Mouse (Mus musculus) stomach, embryonic 14.5 days (tissue): ENCODE results near the gene Myo1b. TPM values are rescaled to one million over a fixed set of nuclear protein-coding genes. Genes with fewer than 3 reads are reported as not detected.

Experiments used
- ATAC-seq: fragments of 200-750 bp; cut with Nextera tagmentation; 2 replicates; pipeline ENCODE4 v1.8.0; 2017; ENCODE audit warnings: low read depth, moderate TSS enrichment; ENCODE audit not compliant: insufficient number of reproducible peaks, insufficient read depth, low FRiP score
- H3K27ac ChIP-seq: fragments of 300-500 bp; sonication (generic); 2 replicates; pipeline ENCODE4 v1.5.1; 2014; ENCODE audit warnings: mild to moderate bottlenecking, low read length, moderate library complexity, mixed read lengths
- H3K27me3 ChIP-seq: fragments of 300-500 bp; sonication (generic); 2 replicates; pipeline ENCODE4 v1.6.1; 2014; ENCODE audit warnings: low read length, control low read depth, mixed read lengths; ENCODE audit not compliant: control insufficient read depth, insufficient read depth
- H3K36me3 ChIP-seq: fragments of 300-500 bp; sonication (generic); 2 replicates; pipeline ENCODE4 v1.6.1; 2014; ENCODE audit warnings: mild to moderate bottlenecking, control low read depth, low read length, moderate library complexity, mixed read lengths; ENCODE audit not compliant: control insufficient read depth, insufficient read depth
- H3K4me1 ChIP-seq: fragments of 300-500 bp; sonication (generic); 2 replicates; pipeline ENCODE4 v1.6.1; 2014; ENCODE audit warnings: low read length, control low read depth, mixed read lengths; ENCODE audit not compliant: control insufficient read depth, insufficient read depth
- H3K4me2 ChIP-seq: fragments of 300-500 bp; sonication (generic); replicated peaks from 2 replicates; pipeline ENCODE4 v1.6.1; 2014; ENCODE audit warnings: low read depth, low read length, control low read depth
- H3K4me3 ChIP-seq: fragments of 300-500 bp; sonication (generic); 2 replicates; pipeline ENCODE4 v1.5.1; 2014; ENCODE audit warnings: low read depth, low read length, control low read depth
- H3K9ac ChIP-seq: fragments of 300-500 bp; sonication (generic); replicated peaks from 2 replicates; pipeline ENCODE4 v1.6.1; 2014; ENCODE audit warnings: low read depth, mild to moderate bottlenecking, control low read depth, low read length, moderate library complexity, mixed read lengths
- H3K9me3 ChIP-seq: fragments of 300-500 bp; sonication (generic); 2 replicates; pipeline ENCODE4 v1.6.1; 2016; ENCODE audit warnings: low read depth, low read length, control low read depth; ENCODE audit not compliant: control insufficient read depth
- WGBS: fragments of 180-500 bp; shearing (Covaris S2); extraction: QIAGEN DNeasy Blood & Tissue Kit; methylation state at CpG from one replicate; pipeline ENCODE4 v1.1.7; 2014; 5-methylcytosine and 5-hydroxymethylcytosine counted together
- polyA plus RNA-seq: library from polyadenylated mRNA; unstranded; fragments of >200 nt; fragmentation: Nextera tagmentation; extraction: Ambion mirVana; gene quantifications from 2 replicates; pipeline ENCODE4 v1.2.1, GENCODE M21; 2014

The Myo1b gene
- polyA plus RNA-seq, 1 experiment from 2014 or later: 108 TPM

DNA sequence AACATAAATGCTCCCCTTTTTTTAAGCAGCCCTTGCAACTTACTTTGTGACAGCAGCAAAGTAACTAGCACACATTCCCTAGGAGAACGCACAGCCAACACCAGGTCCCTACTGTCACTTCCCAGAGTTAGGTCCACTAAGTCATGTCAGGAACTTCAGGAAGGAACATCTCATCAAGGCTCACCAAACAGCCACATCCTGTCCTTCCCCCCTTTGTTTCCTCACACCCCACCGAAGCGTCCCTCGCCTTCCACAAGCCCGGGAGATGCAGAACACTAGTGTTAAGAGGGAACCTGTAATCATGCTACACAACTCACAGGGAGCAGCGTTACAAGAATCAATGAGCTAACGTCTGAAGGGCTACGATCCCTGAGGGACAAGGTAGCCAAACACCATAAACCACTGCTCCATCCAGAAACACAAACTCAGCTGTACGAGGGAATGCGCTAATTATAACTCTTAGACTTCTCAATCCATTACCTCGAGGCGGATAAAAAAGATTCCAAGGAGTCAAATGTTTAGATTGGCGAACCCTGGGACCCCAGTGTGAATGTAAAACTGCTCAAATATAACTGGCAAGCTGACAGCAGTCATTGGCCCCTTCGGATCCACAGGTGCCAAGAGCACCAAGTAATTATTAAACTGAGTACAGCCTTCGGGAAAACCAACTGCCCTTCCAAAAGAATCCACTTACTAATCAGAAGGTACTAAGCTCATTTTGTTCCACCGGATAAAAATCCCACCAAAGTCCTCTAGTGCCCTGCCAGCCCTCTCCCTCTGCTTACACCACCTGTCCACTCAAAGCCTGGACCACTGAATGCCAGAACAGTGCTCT lies 22.1 kb downstream of the Myo1b start:
- H3K4me2 ChIP-seq: no peak overlapping the region
- WGBS: 57% methylated on average over 16 of the region's 16 CpGs

DNA sequence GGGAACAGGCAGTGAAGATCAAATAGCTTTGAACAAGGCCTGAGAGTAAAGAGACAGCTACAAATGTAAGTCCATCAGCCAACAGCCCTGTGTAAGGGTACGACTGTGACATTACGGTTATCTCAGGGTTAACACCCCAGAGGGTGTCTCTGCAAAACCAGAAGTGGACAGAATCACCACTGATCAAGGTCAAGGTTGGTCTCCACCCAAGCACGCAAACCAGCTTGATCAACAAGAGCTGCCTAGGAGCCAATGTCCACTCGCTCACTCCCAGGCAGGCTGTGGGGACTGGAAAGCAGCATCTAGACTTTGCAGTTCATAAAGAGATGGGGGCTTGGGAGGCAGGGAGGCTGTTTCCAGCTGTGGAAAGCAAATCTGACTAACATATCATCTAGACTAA lies 23.9 kb downstream of the Myo1b start:
- Histone ChIP-seq H3K4me2 (no peak overlapping the region), H3K4me3 (no peak overlapping the region), H3K27ac (no peak overlapping the region), H3K36me3 (no peaks in the 10 kb centered on the region), H3K4me1 (peaks cover 54% of the 10 kb centered on the region), H3K27me3 (no peaks in the 10 kb centered on the region), H3K9ac (no peak overlapping the region), H3K9me3 (no peaks in the 10 kb centered on the region)
- WGBS: 87% methylated on average over 4 of the region's 4 CpGs
- ATAC-seq: no peak

More for the DNA sequence above, 22.1 kb downstream of the Myo1b start:
- Histone ChIP-seq H3K9me3 (no peaks in the 10 kb centered on the region), H3K9ac (no peak overlapping the region), H3K36me3 (no peaks in the 10 kb centered on the region), H3K4me3 (no peak overlapping the region), H3K4me1 (peaks cover 47% of the 10 kb centered on the region), H3K27ac (no peak overlapping the region), H3K27me3 (no peaks in the 10 kb centered on the region)
- no peak for ATAC-seq

DNA sequence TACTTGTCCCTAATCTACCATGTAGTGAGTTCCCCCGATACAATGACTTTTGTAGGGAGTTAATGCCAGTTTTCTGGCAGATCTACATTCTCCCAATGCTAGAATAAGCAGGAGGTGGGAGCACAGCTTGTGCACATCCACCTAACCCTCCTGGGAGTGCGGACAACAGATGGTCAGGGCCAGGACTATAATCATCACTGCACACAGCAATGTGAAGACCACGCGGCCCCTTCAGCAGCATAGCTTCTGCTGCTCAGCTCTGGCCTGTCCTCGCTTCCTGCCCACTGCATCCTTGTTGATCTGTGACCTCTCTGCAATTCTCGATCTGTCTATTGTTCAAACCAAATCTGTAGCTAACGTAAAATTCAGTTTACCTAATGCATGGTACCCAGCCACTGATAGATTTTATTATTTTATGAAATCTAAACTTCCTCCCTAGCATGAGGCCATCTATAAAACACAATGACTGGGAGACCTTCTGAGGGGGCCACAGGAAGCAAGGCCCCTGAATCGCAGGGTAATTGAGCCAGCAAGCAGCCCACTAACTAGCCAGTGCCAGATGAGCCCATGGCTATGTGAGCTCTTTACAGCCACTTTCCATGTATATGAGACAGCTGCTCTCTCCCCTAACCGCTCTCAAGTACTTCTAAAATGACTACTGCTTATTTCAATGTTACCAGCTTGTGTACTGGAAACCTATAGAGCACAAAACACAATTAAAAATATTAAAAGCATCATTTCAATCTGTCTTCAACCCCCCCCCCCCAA lies 27.6 kb downstream of the Myo1b start:
- Histone ChIP-seq H3K27me3 (no peaks in the 10 kb centered on the region), H3K4me2 (no peak overlapping the region), H3K36me3 (no peaks in the 10 kb centered on the region), H3K4me3 (no peak overlapping the region), H3K4me1 (peaks cover 34% of the 10 kb centered on the region), H3K9ac (no peak overlapping the region), H3K9me3 (no peaks in the 10 kb centered on the region), H3K27ac (no peak overlapping the region)
- ATAC-seq: no peak
- 78% methylated on average over 9 of the region's 9 CpGs for WGBS

GRCm38 (mm10) chr1:51885356-51885983 lies 30.4 kb downstream of the Myo1b start:
- ATAC-seq: no peak
- Histone ChIP-seq H3K27ac (no peak overlapping the region), H3K4me1 (peaks cover 23% of the 10 kb centered on the region; the same call in 1 of the 2 replicates), H3K9ac (no peak overlapping the region), H3K9me3 (no peaks in the 10 kb centered on the region), H3K36me3 (peaks cover 6% of the 10 kb centered on the region; the same call in 1 of the 2 replicates), H3K4me2 (no peak overlapping the region), H3K27me3 (no peaks in the 10 kb centered on the region), H3K4me3 (no peak overlapping the region)
- WGBS: 67% methylated on average over 8 of the region's 8 CpGs

- WGBS: 92% methylated on average over 2 of the region's 2 CpGs
- Histone ChIP-seq H3K27ac (no peak overlapping the region), H3K9ac (no peak overlapping the region), H3K4me2 (no peak overlapping the region), H3K36me3 (peaks cover 6% of the 10 kb centered on the region; the same call in 1 of the 2 replicates), H3K27me3 (no peaks in the 10 kb centered on the region), H3K9me3 (no peaks in the 10 kb centered on the region), H3K4me1 (peaks cover 29% of the 10 kb centered on the region; the same call in 1 of the 2 replicates), H3K4me3 (no peak overlapping the region)
- ATAC-seq: no peak
These were observed 32.7 kb downstream of the Myo1b start for GRCm38 (mm10) chr1:51883211-51883610.

- 91% methylated on average over 10 of the region's 10 CpGs for WGBS
These were observed 33.1 kb downstream of the Myo1b start for GRCm38 (mm10) chr1:51882752-51883151.

GRCm38 (mm10) chr1:51879927-51880814 lies 35.7 kb downstream of the Myo1b start:
- Histone ChIP-seq H3K27ac (no peak overlapping the region), H3K27me3 (no peaks in the 10 kb centered on the region), H3K9me3 (no peaks in the 10 kb centered on the region), H3K4me2 (no peak overlapping the region), H3K4me3 (no peak overlapping the region), H3K36me3 (peaks cover 6% of the 10 kb centered on the region; the same call in 1 of the 2 replicates), H3K9ac (no peak overlapping the region), H3K4me1 (peaks cover 15% of the 10 kb centered on the region; the same call in 1 of the 2 replicates)
- WGBS: 63% methylated on average over 12 of the region's 12 CpGs
- ATAC-seq: no peak

More at GRCm38 (mm10) chr1:51882752-51883151, 33.1 kb downstream of the Myo1b start:
- H3K4me3 ChIP-seq: no peak overlapping the region
- H3K9me3 ChIP-seq: no peaks in the 10 kb centered on the region
- H3K4me1 ChIP-seq: peaks cover 25% of the 10 kb centered on the region; the same call in 1 of the 2 replicates
- H3K27ac ChIP-seq: no peak overlapping the region
- H3K9ac ChIP-seq: no peak overlapping the region
- no peak for ATAC-seq
- no peaks in the 10 kb centered on the region for H3K27me3 ChIP-seq
- no peak overlapping the region for H3K4me2 ChIP-seq
- peaks cover 6% of the 10 kb centered on the region; the same call in 1 of the 2 replicates for H3K36me3 ChIP-seq
